8 mouse cellular contexts compared by ENCODE assay signal in genomic region chr17:72603118-72603885, GRCm38 (mm10). TPM values are rescaled to one million over a fixed set of nuclear protein-coding genes. Genes with fewer than 3 reads are reported as not detected.
DNase-seq lines count a peak whose midpoint lies in the region; ATAC-seq lines count a peak whose summit lies in the region.

No protein-coding gene starts in this region.

- no peaks in the 10 kb centered on the region for H3K36me3 ChIP-seq in intestine, embryonic 15.5 days
- no peaks in the 10 kb centered on the region for H3K36me3 ChIP-seq in midbrain, embryonic 10.5 days

- H3K9ac ChIP-seq in intestine, embryonic 15.5 days = no peak overlapping the region

- H3K4me1 ChIP-seq in intestine, embryonic 15.5 days (replicated peaks) = peaks cover 16% of the 10 kb centered on the region
- H3K4me1 ChIP-seq in midbrain, embryonic 10.5 days = peaks cover 26% of the 10 kb centered on the region

- intact Hi-C loops in left cerebral cortex, postnatal 4 days (cut with DNase I) = loop anchor here (10.0 kb wide), 2 partner anchors 639 to 939 kb away; no protein-coding TSS in a partner anchor

- peak; percentile 85 for ATAC-seq in intestine, embryonic 15.5 days
- no peak for ATAC-seq in erythroid progenitor cell, adult 5-6 weeks (replicated peaks; ENCODE audit: low FRiP score, poor library complexity, severe bottlenecking)

- peak; percentile 91 for DNase-seq in adrenal gland, postnatal 10 days
- DNase-seq in embryo, embryonic 9.5 days (ENCODE audit: extremely low spot score) = peak; percentile 88
- peak; percentile 92 for DNase-seq in heart, adult 11 months
- peak; percentile 63 for DNase-seq in left cerebral cortex, postnatal 4 days
- peak; percentile 89 for DNase-seq in midbrain, embryonic 10.5 days (ENCODE audit: low spot score)
- DNase-seq in skeletal muscle tissue, adult 2 months (ENCODE audit: low read depth, low spot score) = peak; percentile 12

- H3K4me2 ChIP-seq in intestine, embryonic 15.5 days (replicated peaks) = peak overlapping the region; percentile 89

- under 1% methylated on average over 40 of the region's 40 CpGs for WGBS in intestine, embryonic 15.5 days
- WGBS in midbrain, embryonic 10.5 days = under 1% methylated on average over 40 of the region's 40 CpGs

- H3K9me3 ChIP-seq in intestine, embryonic 15.5 days = no peaks in the 10 kb centered on the region
- no peaks in the 10 kb centered on the region for H3K9me3 ChIP-seq in midbrain, embryonic 10.5 days (replicated peaks)

- H3K4me3 ChIP-seq in intestine, embryonic 15.5 days (replicated peaks) = peak overlapping the region; percentile 48
- H3K4me3 ChIP-seq in midbrain, embryonic 10.5 days = peak overlapping the region; percentile 70

- no peak overlapping the region for H3K27ac ChIP-seq in intestine, embryonic 15.5 days
- no peak overlapping the region for H3K27ac ChIP-seq in midbrain, embryonic 10.5 days (replicated peaks)

- H3K27me3 ChIP-seq in intestine, embryonic 15.5 days (replicated peaks) = peaks cover 26% of the 10 kb centered on the region
- H3K27me3 ChIP-seq in midbrain, embryonic 10.5 days (ENCODE audit: low read depth, poor library complexity, severe bottlenecking) = peaks cover 43% of the 10 kb centered on the region

RNA-seq across cellular contexts. Expression of gene Alk, which starts 1.1 kb away (rescaled TPM):
- under 1 TPM; 0.18 to 0.82 TPM for total RNA-seq in adrenal gland, postnatal 10 days (2021)
- 0.78 and 0.91 TPM in 2 replicates for polyA plus RNA-seq in intestine, embryonic 15.5 days (2015; fragmentation: Nextera tagmentation; extraction: Ambion mirVana)
- 1 to 10 TPM; 7.4 to 9.1 TPM for total RNA-seq in left cerebral cortex, postnatal 4 days (2021)
- polyA plus RNA-seq in midbrain, embryonic 10.5 days (2016; fragmentation: Nextera tagmentation; extraction: Ambion mirVana) = 0.21 and 0.57 TPM in 2 replicates
- not detected in 2 replicates for total RNA-seq in erythroid progenitor cell, adult 5-6 weeks (2015; ENCODE audit: low replicate concordance)
- total RNA-seq in erythroid progenitor cell, adult 5-6 weeks (2017; ENCODE audit: low replicate concordance) = not detected in 2 replicates

Comparison
In these comparisons a context has a peak if more than half of its experiments do, and no peak if none do; other contexts are left out.
1. DNase-seq: peak in every context shown above with its lines; median percentile 92 in heart, adult 11 months; 91 in adrenal gland, postnatal 10 days; 89 in midbrain, embryonic 10.5 days; 88 in embryo, embryonic 9.5 days; 63 in left cerebral cortex, postnatal 4 days; 12 in skeletal muscle tissue, adult 2 months.
2. RNA of gene Alk, which starts 1.1 kb away (total RNA-seq): 7.4 to 9.1 TPM in left cerebral cortex, postnatal 4 days; 0.18 to 0.82 TPM in adrenal gland, postnatal 10 days and not detected in erythroid progenitor cell, adult 5-6 weeks; every median in the first group is over 4 times any median in the second.